Mouse (Mus musculus) CH12.LX (cell line): ENCODE measurements around the gene Prkaa1.

Source experiments
- CHD2 ChIP-seq: IDR thresholded peaks from 2 replicates; pipeline ENCODE4 v1.6.1; 2011; ENCODE audit warnings: low read length, improper control_type of control experiment
- CTCF ChIP-seq, 2 experiments: IDR thresholded peaks in 1 of 2; conservative IDR thresholded peaks in 1 of 2; 2 replicates each; pipeline ENCODE4 v1.5.1; 2011 to 2012; ENCODE audit warnings: low read depth in 2 of 2, low read length in 2 of 2, improper control_type of control experiment in 1 of 2, inconsistent platforms in 1 of 2, mild to moderate bottlenecking in 1 of 2, moderate library complexity in 1 of 2
- E2F4 ChIP-seq: IDR thresholded peaks from 2 replicates; pipeline ENCODE4 v1.6.1; 2011; ENCODE audit warnings: low read depth, low read length, improper control_type of control experiment; ENCODE audit not compliant: insufficient replicate concordance
- MEF2A ChIP-seq: IDR thresholded peaks from 2 replicates; pipeline ENCODE4 v1.6.1; 2014; ENCODE audit warnings: low read depth, mild to moderate bottlenecking, inconsistent platforms, low read length, improper control_type of control experiment, borderline replicate concordance
- NELFE ChIP-seq: IDR thresholded peaks from 2 replicates; pipeline ENCODE4 v1.6.1; 2011; ENCODE audit warnings: low read depth, low read length, improper control_type of control experiment
- POLR2A ChIP-seq: IDR thresholded peaks from 2 replicates; pipeline ENCODE4 v1.6.1; 2011; ENCODE audit warnings: low read depth, mild to moderate bottlenecking, improper control_type of control experiment, low read length
- POLR2AphosphoS2 ChIP-seq: IDR thresholded peaks from 2 replicates; pipeline ENCODE4 v1.6.1; 2011; ENCODE audit warnings: low read depth, low read length, improper control_type of control experiment
- UBTF ChIP-seq: IDR thresholded peaks from 2 replicates; pipeline ENCODE4 v1.6.1; 2012; ENCODE audit warnings: low read depth, mild to moderate bottlenecking, inconsistent platforms, low read length, improper control_type of control experiment, moderate library complexity
- USF2 ChIP-seq: conservative IDR thresholded peaks from 2 replicates; pipeline ENCODE4 v1.6.1; 2011; ENCODE audit warnings: low read depth, low read length, improper control_type of control experiment
- ZKSCAN1 ChIP-seq: IDR thresholded peaks from 2 replicates; pipeline ENCODE4 v1.6.1; 2012; ENCODE audit warnings: low read depth, inconsistent platforms, low read length, improper control_type of control experiment, borderline replicate concordance
- ZMIZ1 ChIP-seq: IDR thresholded peaks from 2 replicates; pipeline ENCODE4 v1.6.1; 2012; ENCODE audit warnings: low read depth, mild to moderate bottlenecking, inconsistent platforms, low read length, improper control_type of control experiment
- ZNF384 ChIP-seq: IDR thresholded peaks from 2 replicates; pipeline ENCODE4 v1.6.1; 2012; ENCODE audit warnings: low read depth, low read length, improper control_type of control experiment, inconsistent platforms

GRCm38 (mm10) chr15:5194931-5195330 is 51.3 kb downstream of the Prkaa1 start:
- no peak for TF ChIP-seq POLR2AphosphoS2
- no peak for TF ChIP-seq CTCF (conservative IDR thresholded peaks at IDR 0.05 in 1 of 2, IDR thresholded peaks at IDR 0.05 in 1 of 2; ENCODE audit: low read depth in 2 of 2, low read length in 2 of 2)
- TF ChIP-seq CHD2: no peak
- TF ChIP-seq ZNF384: no peak
- no peak for TF ChIP-seq POLR2A
- TF ChIP-seq MEF2A: no peak
- no peak for TF ChIP-seq ZMIZ1
- no peak for TF ChIP-seq E2F4
- TF ChIP-seq UBTF: no peak
- TF ChIP-seq ZKSCAN1: no peak
- no peak for TF ChIP-seq USF2
- no peak for TF ChIP-seq NELFE
